Mouse (Mus musculus): Measurements from ENCODE around the gene Tmem270.

GRCm38 (mm10) chr5:134867320-134868144, 39.0 kb downstream of the Tmem270 start:
- no peak for TF ChIP-seq POLR2A (IDR thresholded peaks at IDR 0.05; ENCODE audit: borderline replicate concordance, low read depth, low read length)
- TF ChIP-seq CTCF (IDR thresholded peaks at IDR 0.05; ENCODE audit: low read depth, low read length), result no peak
